Mouse (Mus musculus) hindbrain, embryonic 16.5 days (tissue): Measurements from ENCODE around the gene Phgdh. TPM values are rescaled to one million over a fixed set of nuclear protein-coding genes. Genes with fewer than 3 reads are reported as not detected.

Experiments used
- ATAC-seq: fragments of 200-750 bp; cut with Nextera tagmentation; 2 replicates; pipeline ENCODE4 v1.8.0; 2017; ENCODE audit warnings: moderate TSS enrichment, moderate library complexity
- H3K27ac ChIP-seq: fragments of 300-500 bp; sonication (generic); 2 replicates; pipeline ENCODE4 v1.5.1; 2014; ENCODE audit warnings: low read depth, mild to moderate bottlenecking, control low read depth, low read length, moderate library complexity
- H3K27me3 ChIP-seq: fragments of 300-500 bp; sonication (generic); replicated peaks from 2 replicates; pipeline ENCODE4 v1.6.1; 2014; ENCODE audit warnings: low read length; ENCODE audit not compliant: control insufficient read depth, insufficient read depth
- H3K36me3 ChIP-seq: fragments of 300-500 bp; sonication (generic); 2 replicates; pipeline ENCODE4 v1.6.1; 2014; ENCODE audit warnings: mild to moderate bottlenecking, low read length, moderate library complexity, mixed read lengths; ENCODE audit not compliant: control insufficient read depth, insufficient read depth
- H3K4me1 ChIP-seq: fragments of 300-500 bp; sonication (generic); 2 replicates; pipeline ENCODE4 v1.6.1; 2014; ENCODE audit warnings: low read depth, low read length; ENCODE audit not compliant: control insufficient read depth, insufficient read depth
- H3K4me2 ChIP-seq: fragments of 300-500 bp; sonication (generic); 2 replicates; pipeline ENCODE4 v1.6.1; 2014; ENCODE audit warnings: mild to moderate bottlenecking, low read length, control low read depth, moderate library complexity
- H3K4me3 ChIP-seq: fragments of 300-500 bp; sonication (generic); 2 replicates; pipeline ENCODE4 v1.5.1; 2014; ENCODE audit warnings: mild to moderate bottlenecking, low read length, control low read depth, moderate library complexity
- H3K9ac ChIP-seq: fragments of 300-500 bp; sonication (generic); 2 replicates; pipeline ENCODE4 v1.6.1; 2014; ENCODE audit warnings: low read depth, mild to moderate bottlenecking, control low read depth, low read length, moderate library complexity
- H3K9me3 ChIP-seq: fragments of 300-500 bp; sonication (generic); 2 replicates; pipeline ENCODE4 v1.6.1; 2014; ENCODE audit warnings: mild to moderate bottlenecking, low read length, moderate library complexity; ENCODE audit not compliant: control insufficient read depth
- WGBS: fragments of 180-500 bp; shearing (Covaris S2); extraction: QIAGEN DNeasy Blood & Tissue Kit; methylation state at CpG from one replicate; pipeline ENCODE4 v1.1.7; 2014; 5-methylcytosine and 5-hydroxymethylcytosine counted together
- polyA plus RNA-seq: library from polyadenylated mRNA; unstranded; fragments of >200 nt; fragmentation: Nextera tagmentation; extraction: Ambion mirVana; gene quantifications from 2 replicates; pipeline ENCODE4 v1.2.1, GENCODE M21; 2015

The Phgdh gene
- polyA plus RNA-seq, 1 experiment from 2014 or later: 219 TPM

DNA sequence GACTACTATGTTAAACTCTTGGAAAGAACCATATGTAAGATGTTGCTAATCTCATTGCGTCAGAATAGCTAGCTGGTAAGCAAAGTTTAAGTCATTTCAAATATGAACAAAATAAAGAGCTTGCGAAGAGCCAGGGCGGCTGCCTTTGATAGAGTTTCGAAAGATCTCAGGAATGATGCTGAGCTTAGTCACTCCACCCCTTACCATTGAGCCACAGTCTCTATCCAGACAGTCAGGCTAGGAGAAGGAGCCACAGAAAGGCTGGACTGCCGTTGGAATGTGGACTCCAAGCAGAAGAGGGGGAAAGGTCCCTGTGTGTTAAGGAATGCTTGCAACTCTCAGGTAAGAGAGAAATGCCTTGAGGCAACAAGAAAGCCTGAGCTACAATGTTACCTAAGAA, 35.2 kb upstream of the Phgdh start:
- no peaks in the 10 kb centered on the region for H3K36me3 ChIP-seq
- no peak overlapping the region for H3K4me2 ChIP-seq
- H3K9ac ChIP-seq: no peak overlapping the region
- H3K4me1 ChIP-seq: no peaks in the 10 kb centered on the region
- no peak overlapping the region for H3K4me3 ChIP-seq
- ATAC-seq: no peak
- 87% methylated on average over 5 of the region's 5 CpGs for WGBS
- H3K27ac ChIP-seq: no peak overlapping the region
- H3K27me3 ChIP-seq: no peaks in the 10 kb centered on the region
- H3K9me3 ChIP-seq: no peaks in the 10 kb centered on the region; the same call in 1 of the 2 replicates

DNA sequence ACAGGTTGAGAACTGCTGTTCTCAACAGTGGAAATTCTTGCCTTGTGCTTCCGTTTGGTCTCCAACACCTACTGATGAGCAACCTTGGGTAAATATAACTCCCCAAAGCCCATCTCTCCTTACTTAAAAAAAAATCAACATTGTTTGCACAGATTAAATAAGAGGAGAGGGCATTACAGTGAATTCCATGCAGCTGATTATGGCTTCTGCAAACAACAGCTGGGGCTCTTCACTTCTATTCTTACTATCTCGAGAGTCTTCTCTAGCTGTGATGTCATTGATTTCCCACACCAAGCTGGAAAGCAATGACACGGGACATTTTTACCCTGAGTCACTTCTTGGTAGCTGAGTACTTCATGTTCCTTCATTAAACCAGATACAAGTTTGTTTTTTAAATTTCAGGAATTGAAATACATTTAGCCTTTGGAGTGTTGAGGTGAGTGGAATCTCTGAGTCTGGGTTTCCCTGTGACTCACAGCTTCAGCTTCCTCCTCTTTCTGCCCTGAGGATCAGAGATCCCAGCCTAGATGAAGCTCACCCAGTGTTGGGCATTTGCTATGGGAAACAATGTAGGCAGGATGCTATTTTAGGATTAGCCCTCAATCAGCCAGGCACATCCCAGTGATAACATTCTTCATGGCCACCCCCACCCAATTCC, 34.4 kb upstream of the Phgdh start:
- Histone ChIP-seq H3K4me3 (no peak overlapping the region), H3K27ac (no peak overlapping the region), H3K36me3 (no peaks in the 10 kb centered on the region), H3K4me1 (no peaks in the 10 kb centered on the region), H3K4me2 (no peak overlapping the region), H3K9ac (no peak overlapping the region), H3K27me3 (no peaks in the 10 kb centered on the region), H3K9me3 (no peaks in the 10 kb centered on the region; the same call in 1 of the 2 replicates)
- WGBS: 85% methylated on average over 3 of the region's 3 CpGs
- no peak for ATAC-seq

DNA sequence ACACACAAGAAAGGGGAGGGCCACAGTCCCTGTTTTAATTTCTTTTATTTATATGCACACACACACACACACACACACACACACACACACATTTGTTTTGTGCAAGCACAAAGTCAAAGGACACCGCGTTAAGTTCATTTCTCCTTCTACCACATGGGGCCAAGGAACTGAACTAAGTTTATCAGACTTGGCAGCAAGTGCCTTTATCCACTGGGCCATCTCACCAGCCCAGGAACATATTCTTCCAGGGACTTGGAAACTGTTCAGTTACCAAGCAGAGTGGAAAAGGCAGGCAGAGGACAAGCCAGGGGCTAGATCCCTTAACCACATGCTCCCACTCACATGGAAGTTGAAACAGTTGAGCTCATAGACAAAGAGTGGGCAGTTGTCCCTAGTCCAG, 29.0 kb upstream of the Phgdh start:
- WGBS: 82% methylated on average over 2 of the region's 2 CpGs
- ATAC-seq: no peak
- Histone ChIP-seq H3K4me2 (no peak overlapping the region), H3K4me1 (no peaks in the 10 kb centered on the region), H3K36me3 (no peaks in the 10 kb centered on the region), H3K27ac (no peak overlapping the region), H3K27me3 (no peaks in the 10 kb centered on the region), H3K9ac (no peak overlapping the region), H3K9me3 (no peaks in the 10 kb centered on the region; the same call in 1 of the 2 replicates), H3K4me3 (no peak overlapping the region)

DNA sequence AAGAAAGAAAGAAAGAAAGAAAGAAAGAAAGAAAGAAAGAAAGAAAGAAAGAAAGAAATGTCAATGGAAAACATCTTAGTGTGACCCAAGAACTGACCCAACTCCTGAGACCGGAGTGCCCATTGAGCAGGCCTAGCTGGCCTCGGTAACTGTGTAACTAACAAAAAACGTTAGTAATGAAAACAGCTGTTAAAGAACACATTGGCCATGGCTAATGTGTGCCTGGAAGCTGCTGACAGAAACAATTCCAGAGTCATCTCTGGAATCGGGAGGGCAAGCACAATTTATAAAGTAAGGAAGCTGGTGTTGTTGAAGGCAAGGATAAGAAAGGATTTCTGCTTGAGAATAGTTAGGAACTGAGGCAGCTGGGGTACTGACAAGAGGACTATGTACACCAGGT, 28.5 kb upstream of the Phgdh start:
- Histone ChIP-seq H3K36me3 (no peaks in the 10 kb centered on the region), H3K9ac (no peak overlapping the region), H3K4me2 (no peak overlapping the region), H3K4me3 (no peak overlapping the region), H3K4me1 (no peaks in the 10 kb centered on the region), H3K27me3 (no peaks in the 10 kb centered on the region), H3K27ac (no peak overlapping the region), H3K9me3 (no peaks in the 10 kb centered on the region; the same call in 1 of the 2 replicates)
- 70% methylated on average over 4 of the region's 4 CpGs for WGBS
- ATAC-seq: no peak

DNA sequence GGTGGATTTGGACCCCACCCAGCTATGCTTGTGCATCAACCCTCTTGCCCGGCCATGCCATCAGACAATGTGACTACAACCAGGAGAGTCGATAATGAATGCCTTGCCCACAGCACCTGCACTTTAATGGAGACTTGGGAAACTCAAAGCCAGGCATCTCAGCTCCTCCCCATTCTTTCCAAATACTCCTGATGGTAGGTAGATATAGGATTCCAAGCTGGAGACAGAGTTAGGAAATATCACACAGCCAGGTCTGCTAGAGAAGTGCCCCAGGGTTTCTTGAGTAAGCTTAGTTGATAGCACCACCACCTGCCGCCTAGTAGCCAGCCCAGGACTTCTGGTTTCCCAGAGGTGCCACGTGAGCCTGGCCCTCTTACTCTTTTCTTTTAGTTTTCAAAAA, 27.0 kb upstream of the Phgdh start:
- no peak for ATAC-seq
- Histone ChIP-seq H3K27ac (no peak overlapping the region), H3K4me1 (no peaks in the 10 kb centered on the region), H3K4me3 (no peak overlapping the region), H3K27me3 (no peaks in the 10 kb centered on the region), H3K4me2 (no peak overlapping the region), H3K36me3 (no peaks in the 10 kb centered on the region), H3K9me3 (no peaks in the 10 kb centered on the region; the same call in 1 of the 2 replicates), H3K9ac (no peak overlapping the region)
- 87% methylated on average over 4 of the region's 4 CpGs for WGBS

DNA sequence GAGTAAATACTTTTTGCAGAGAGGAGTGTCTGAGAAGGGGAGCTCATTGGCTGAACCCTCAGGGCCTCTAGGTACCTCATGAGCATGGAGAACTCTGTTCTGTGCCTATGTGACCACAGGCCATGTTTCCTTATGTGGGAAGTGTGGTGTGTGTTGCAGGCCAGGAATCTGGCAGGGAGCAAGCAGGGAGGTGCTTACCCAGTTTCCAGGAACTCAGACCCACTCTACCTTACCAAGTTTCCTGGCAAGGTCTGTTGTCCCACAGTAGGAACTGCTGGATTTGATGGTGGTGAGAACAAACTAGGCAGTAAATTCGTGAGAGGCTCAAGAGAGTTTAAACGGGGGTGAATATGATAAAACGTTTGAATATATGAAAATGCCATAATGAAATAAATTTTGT, 26.3 kb upstream of the Phgdh start:
- no peaks in the 10 kb centered on the region for H3K36me3 ChIP-seq
- 90% methylated on average over 3 of the region's 3 CpGs for WGBS

DNA sequence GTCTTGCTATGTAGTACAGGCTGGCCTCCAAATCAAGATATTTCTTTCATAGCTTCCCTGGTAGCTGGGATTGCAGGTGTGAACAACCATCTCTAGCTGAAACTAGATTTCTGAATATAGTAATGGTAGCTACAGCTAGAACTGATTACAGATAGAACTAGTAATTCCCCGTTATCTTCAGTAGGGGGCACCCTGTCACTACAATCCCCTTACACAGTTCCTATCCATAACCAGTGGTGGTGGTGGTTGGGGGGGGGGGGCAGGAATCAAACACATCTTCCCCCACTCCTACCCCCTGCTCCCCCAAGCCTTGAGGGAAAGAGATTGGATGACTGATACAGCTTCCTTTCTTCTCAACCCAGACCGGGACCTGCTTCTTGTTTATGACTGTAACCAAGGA, 23.0 kb upstream of the Phgdh start:
- H3K4me1 ChIP-seq: no peaks in the 10 kb centered on the region
- no peak overlapping the region for H3K9ac ChIP-seq
- H3K36me3 ChIP-seq: no peaks in the 10 kb centered on the region
- ATAC-seq: no peak
- H3K4me2 ChIP-seq: no peak overlapping the region
- 42% methylated on average over 2 of the region's 2 CpGs for WGBS
- no peak overlapping the region for H3K4me3 ChIP-seq
- no peaks in the 10 kb centered on the region for H3K27me3 ChIP-seq
- no peak overlapping the region for H3K27ac ChIP-seq
- no peaks in the 10 kb centered on the region for H3K9me3 ChIP-seq

More for the DNA sequence above, 26.3 kb upstream of the Phgdh start:
- H3K4me1 ChIP-seq: no peaks in the 10 kb centered on the region
- no peak overlapping the region for H3K9ac ChIP-seq
- H3K4me3 ChIP-seq: no peak overlapping the region
- H3K27me3 ChIP-seq: no peaks in the 10 kb centered on the region
- no peak overlapping the region for H3K4me2 ChIP-seq
- H3K27ac ChIP-seq: no peak overlapping the region
- H3K9me3 ChIP-seq: no peaks in the 10 kb centered on the region
- ATAC-seq: no peak

DNA sequence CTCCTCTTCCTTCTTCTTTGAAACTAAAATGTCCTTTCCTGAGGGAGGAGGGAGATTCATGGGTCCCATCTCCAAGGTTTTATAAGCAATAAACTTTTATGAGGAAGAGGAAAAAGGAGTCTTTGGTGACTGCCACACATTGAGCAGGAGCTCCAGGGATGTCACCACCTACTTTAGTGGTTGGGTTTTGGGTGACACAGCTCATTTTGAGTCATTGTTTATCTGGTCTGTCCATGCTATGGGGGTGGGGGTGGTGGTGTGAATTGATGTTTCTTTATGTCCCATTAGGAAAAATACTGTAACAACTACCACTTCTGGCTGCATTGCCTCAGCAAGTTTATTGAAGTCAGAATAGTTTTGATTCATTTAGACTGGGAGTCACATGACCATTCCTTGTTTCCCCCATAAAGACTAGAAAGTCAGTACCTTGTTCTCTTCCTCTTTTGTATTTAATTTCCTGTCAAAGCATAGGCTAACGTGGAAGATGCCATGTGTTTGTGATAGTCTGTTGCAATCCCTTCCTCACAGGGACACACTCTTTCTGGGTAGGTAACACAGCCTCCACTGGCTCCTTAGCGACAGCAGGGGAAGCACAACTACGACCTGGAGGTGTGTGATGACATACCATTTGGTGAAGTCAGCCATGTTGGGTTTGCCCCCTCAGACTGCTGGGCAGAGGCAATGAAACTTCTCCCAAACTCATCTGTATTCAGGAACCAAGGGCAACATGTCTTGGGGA, 17.0 kb upstream of the Phgdh start:
- no peak overlapping the region for H3K4me3 ChIP-seq
- no peak for ATAC-seq
- H3K4me1 ChIP-seq: peaks cover 4% of the 10 kb centered on the region; the same call in 1 of the 2 replicates
- 70% methylated on average over 3 of the region's 3 CpGs for WGBS
- no peak overlapping the region for H3K4me2 ChIP-seq
- no peaks in the 10 kb centered on the region for H3K27me3 ChIP-seq
- H3K27ac ChIP-seq: no peak overlapping the region
- no peak overlapping the region for H3K9ac ChIP-seq
- no peaks in the 10 kb centered on the region for H3K36me3 ChIP-seq
- no peaks in the 10 kb centered on the region for H3K9me3 ChIP-seq

DNA sequence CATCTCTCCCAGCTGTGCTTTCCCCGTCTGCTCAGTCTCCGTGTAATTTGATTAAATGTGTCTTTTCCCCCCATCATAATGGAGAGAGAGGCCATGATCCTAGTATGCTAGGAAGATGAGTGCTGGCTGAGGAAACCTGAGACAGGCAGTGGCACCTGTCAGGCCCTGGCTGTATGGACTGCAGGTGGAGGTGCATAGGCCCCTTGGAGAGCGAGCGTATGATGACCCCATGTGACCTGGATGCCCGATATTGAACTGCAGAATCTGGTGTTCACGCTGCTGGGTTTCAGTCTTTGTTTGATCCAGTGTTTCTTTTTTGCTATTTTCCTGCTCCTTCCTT, 16.2 kb upstream of the Phgdh start:
- Histone ChIP-seq H3K27me3 (no peaks in the 10 kb centered on the region), H3K9ac (no peak overlapping the region), H3K27ac (no peak overlapping the region), H3K4me1 (peaks cover 4% of the 10 kb centered on the region; the same call in 1 of the 2 replicates), H3K36me3 (no peaks in the 10 kb centered on the region), H3K4me2 (no peak overlapping the region), H3K4me3 (no peak overlapping the region), H3K9me3 (no peaks in the 10 kb centered on the region)
- 55% methylated on average over 6 of the region's 6 CpGs for WGBS
- ATAC-seq: no peak; the same call in 1 of the 2 replicates
